Mouse (Mus musculus): ENCODE data around the gene Kars.

GRCm38 (mm10) chr8:111951936-111952335 is 59.2 kb downstream of the Kars start:
- TF ChIP-seq CTCF (conservative IDR thresholded peaks at IDR 0.05; ENCODE audit: low read length), result no peak
- TF ChIP-seq NANOG (IDR thresholded peaks at IDR 0.05; ENCODE audit: borderline replicate concordance, low read length), result no peak
- TF ChIP-seq POU5F1 (IDR thresholded peaks at IDR 0.05; ENCODE audit: borderline replicate concordance, low read length), result no peak

Data from E14TG2a.4 (cell line).